Mouse (Mus musculus): ENCODE data around the gene Armh2.
A peak's percentile ranks its signal among the peaks of the same experiment; 100 is the strongest.

The Armh2 gene

GRCm38 (mm10) chr13:24741028-24741427, at the start of gene Armh2:
TSS of gene Armh2 (plus strand) at chr13:24741232.
- DNase-seq (ENCODE audit: low spot score in 2 of 2), result no peak

- no peak for DNase-seq (ENCODE audit: low spot score in 2 of 2)
These were observed 47.7 kb upstream of the Armh2 start for GRCm38 (mm10) chr13:24693312-24693711.

DNA sequence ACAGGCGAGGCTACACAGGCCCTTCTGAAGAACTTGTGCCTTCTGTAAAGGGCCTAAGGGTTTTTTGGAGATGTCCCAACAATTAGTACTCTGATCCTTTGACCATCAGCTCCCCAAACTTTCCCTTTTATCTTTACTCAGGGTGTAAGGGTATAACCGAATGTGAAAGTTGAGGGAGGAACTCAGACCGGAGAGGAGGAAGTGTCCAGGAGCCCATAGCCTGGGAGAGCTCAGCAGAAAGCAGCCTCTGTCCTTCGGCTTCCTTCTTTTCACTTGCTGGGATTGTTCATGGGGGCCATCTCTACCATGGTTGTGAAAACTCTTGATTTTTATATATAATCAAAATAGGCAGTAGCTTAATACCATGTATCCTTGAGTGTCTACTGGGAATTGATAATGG, 42.3 kb upstream of the Armh2 start:
- no peak for DNase-seq (ENCODE audit: low spot score in 2 of 2)

- no peak for DNase-seq (ENCODE audit: low spot score in 2 of 2)
These were observed 38.9 kb upstream of the Armh2 start for GRCm38 (mm10) chr13:24702128-24702527.

- DNase-seq (ENCODE audit: low spot score in 2 of 2), result no peak
These were observed 31.2 kb upstream of the Armh2 start for GRCm38 (mm10) chr13:24709656-24710396.

GRCm38 (mm10) chr13:24710968-24711367, 30.1 kb upstream of the Armh2 start:
- DNase-seq (ENCODE audit: low spot score in 2 of 2), result no peak

GRCm38 (mm10) chr13:24712581-24713130, 28.4 kb upstream of the Armh2 start:
- DNase-seq (ENCODE audit: low spot score in 2 of 2), result no peak

DNA sequence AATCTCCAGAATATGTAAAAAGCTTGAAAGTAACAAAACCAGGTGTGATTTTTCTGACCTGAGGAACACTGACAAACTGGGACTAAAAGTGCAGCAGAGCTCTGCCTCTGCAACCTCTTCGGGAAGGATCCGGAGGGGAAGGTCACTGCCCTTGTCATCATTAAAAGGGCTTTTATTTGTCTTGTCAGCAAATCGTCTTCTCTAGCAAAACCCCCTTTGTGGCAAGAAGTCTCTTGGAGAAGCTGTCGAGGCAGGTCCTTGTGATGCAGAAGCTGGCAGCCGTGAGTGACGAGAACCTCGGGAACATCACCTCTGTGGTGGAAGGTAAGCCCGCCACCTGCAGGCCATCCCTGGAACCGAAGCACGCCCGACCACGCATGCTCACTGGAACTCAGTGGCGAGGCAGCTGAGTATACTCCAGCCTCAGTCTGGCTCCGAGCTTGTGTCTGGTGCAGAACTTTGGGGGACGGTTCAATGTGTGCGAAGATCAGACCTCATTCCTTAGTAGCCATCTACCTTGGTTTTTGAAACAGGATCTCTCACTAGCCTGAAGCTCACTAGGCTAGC, 27.5 kb upstream of the Armh2 start:
- DNase-seq (ENCODE audit: low spot score in 2 of 2), result peak; percentile 45 to 52

DNA sequence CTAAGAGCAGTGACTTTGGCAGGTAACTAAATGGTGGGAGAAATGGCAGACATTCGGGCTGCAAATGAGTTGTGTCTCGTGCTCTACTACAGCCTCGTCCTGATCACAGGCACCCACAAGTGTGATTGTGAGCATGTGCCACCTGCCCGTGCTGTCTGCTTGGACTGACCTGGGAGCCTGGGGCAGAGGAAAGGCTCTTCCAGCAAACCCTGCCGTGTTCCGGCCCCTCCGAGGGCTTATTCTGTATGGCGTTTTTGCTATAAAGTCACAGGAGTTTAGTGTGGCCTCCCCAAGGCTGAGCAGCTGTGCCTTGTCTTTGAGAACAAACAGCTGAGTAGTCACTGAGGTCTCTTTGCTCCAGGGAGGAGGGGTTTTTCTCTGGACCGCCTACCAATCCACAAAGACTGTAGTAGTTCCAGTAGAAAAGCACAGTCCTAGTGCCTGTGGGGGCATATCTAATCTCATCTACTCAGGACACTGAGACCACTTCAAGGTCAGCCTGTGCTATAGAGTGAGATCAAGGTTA, 26.6 kb upstream of the Armh2 start:
- no peak for DNase-seq (ENCODE audit: low spot score in 2 of 2)

GRCm38 (mm10) chr13:24715601-24716000, 25.4 kb upstream of the Armh2 start:
- DNase-seq (ENCODE audit: low spot score in 2 of 2), result no peak

GRCm38 (mm10) chr13:24716441-24716840, 24.6 kb upstream of the Armh2 start:
- no peak for DNase-seq (ENCODE audit: low spot score in 2 of 2)

- DNase-seq (ENCODE audit: low spot score in 2 of 2), result no peak
These were observed 23.4 kb upstream of the Armh2 start for GRCm38 (mm10) chr13:24717677-24718076.

DNA sequence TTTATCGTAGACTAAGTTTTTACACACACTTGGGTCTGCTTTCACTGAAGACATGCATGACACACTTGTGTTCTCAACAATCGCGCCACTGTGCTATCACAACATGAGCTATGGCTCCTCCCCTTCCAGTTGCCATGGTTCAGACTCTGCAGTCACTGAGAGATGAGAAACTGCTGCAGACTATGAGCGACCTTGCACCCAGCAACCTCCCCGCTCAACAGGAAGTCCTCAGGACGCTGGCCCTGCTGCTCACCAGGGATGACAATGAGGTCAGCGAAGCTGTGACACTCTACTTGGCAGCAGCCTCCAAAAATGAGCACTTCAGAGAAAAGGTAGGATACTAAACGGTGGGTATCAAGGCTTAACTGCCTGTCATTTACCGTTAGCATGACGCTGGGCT, 19.5 kb upstream of the Armh2 start:
- no peak for DNase-seq (ENCODE audit: low spot score in 2 of 2)

- no peak for DNase-seq (ENCODE audit: low spot score in 2 of 2)
These were observed 17.2 kb upstream of the Armh2 start for GRCm38 (mm10) chr13:24723699-24724394.

DNA sequence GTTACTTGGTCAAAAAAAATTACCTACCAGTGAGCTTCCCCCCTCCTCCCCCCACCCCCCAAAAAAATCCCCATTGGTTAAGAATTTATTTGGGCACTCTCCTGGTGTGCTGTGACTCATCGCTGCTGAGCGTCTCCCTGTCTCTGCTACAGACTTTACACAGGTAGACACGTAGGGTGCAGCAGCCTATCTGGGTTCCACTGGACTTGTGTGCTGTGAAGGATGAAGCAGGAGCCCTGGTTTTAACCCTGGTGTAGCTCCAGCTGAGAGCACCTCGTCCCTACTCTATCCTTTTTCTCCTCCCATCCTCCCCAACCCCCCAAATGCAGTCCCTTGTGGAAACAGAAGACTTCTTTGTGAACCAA, 16.7 kb upstream of the Armh2 start:
- no peak for DNase-seq (ENCODE audit: low spot score in 2 of 2)

GRCm38 (mm10) chr13:24729128-24729527, 11.9 kb upstream of the Armh2 start:
- no peak for DNase-seq (ENCODE audit: low spot score in 2 of 2)

DNA sequence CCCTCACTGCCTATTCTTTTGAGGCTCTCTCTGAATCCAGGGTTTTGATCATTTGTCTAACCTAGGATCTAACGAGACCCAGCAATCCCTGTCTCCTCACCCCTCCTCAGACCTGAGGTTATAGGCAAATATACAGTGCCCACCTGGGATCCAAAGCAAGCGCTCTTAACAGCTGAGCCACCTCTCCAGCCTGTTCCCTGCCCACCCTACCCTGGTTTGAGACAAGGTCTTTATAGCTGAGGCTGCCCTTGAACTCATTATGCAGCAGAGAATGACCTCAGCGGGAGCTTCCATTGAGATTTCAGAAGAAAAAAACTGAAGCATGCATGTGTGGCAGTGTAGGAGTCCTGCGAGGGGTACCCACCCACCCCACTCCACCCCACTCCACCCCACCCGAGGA, 6.5 kb upstream of the Armh2 start:
- no peak for DNase-seq (ENCODE audit: low spot score in 2 of 2)

GRCm38 (mm10) chr13:24735608-24736131, 5.4 kb upstream of the Armh2 start:
- DNase-seq (ENCODE audit: low spot score in 2 of 2), result no peak

- DNase-seq (ENCODE audit: low spot score in 2 of 2), result no peak
These were observed 6.8 kb downstream of the Armh2 start for GRCm38 (mm10) chr13:24747823-24748222.

DNA sequence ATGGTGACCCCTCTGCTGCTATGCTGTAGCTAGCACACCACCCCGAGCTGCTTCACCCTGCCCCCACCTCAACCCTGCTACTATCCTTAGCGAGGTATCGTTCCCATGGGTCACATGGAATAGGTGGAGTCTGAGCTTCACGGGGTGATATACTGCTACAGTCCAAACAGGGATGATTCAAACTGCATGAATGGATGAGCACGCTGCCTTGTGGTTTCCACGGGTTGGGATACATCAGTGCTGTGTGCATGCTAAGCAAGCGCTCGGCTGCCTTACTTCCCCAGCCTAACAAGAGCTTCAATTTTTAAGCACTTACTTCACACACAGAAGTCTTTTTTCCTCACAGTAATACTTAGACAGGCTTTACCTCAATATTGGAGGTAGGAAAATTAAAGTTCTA, 9.8 kb downstream of the Armh2 start:
- DNase-seq (ENCODE audit: low spot score in 2 of 2), result no peak

DNA sequence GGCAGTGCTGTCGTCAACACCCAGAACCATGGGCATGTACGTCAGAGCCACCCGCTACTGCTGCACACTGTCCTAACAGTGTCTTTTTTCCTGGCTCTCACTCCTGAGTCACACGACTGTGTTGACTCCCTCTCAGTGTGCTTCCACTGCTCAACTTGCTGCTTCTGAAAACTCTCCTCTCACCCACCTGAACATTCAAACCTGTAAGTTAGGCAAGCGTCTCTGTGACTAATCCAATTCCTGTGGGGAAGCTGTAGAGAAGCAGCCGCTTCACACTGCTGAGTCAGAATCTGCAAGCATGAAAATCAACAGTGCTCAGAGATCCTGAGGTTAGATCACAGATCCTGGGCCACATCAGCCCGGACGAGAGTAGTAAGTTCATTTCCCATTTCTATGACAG, 10.4 kb downstream of the Armh2 start:
- no peak for DNase-seq (ENCODE audit: low spot score in 2 of 2)

GRCm38 (mm10) chr13:24756756-24757155, 15.7 kb downstream of the Armh2 start:
- DNase-seq (ENCODE audit: low spot score in 2 of 2), result no peak
